Mouse (Mus musculus): ENCODE results near the gene Tnk2.
A peak's percentile ranks its signal among the peaks of the same experiment; 100 is the strongest.

Gene Tnk2

DNA sequence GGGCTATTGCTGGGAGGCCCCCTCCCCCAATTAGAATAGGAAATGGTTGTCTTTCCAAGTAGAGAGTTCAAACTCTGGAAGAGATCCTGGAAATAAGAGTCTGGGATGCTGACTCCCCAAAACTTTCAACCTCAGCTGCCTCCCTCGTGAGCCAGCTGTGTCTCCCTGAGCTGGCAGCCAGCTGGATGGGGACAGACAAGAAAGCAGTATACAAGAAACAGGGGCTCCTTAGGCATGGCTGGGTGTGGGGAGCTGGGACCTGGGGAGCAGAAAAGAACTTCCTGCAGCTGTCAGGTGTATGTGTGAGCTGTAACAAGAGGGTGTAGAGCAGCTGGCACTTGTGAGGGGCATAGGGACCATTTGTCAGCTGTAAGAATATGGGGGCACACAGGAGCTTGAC lies 16.4 kb downstream of the Tnk2 start:
- DNase-seq (ENCODE audit: low spot score) = no peak

- peak; percentile 69 for DNase-seq (ENCODE audit: low spot score)
Observed at GRCm38 (mm10) chr16:32660557-32661321, 17.1 kb downstream of the Tnk2 start.

- no peak for DNase-seq (ENCODE audit: low spot score)
Observed at GRCm38 (mm10) chr16:32661493-32661921, 17.8 kb downstream of the Tnk2 start.

DNA sequence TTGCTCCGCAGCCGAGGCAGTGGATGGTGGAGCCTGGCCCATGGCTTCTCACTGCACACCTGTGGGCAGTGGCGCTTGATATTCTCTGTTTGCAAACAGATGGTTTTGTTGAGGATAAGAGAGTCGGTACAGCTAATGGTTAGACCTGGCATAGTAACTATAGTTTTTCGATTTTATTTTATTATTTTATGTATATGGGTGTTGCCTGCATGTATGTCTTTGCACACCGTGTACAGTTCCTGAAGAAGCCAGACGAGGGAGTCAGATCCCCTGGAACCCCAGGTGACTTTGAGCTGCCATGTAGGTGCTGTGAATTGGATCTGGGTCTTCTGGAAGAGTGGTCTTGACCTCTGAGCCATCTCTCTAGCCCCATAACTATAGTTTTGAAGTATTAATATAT lies 18.7 kb downstream of the Tnk2 start:
- no peak for DNase-seq (ENCODE audit: low spot score)

- no peak for DNase-seq (ENCODE audit: low spot score)
Observed at GRCm38 (mm10) chr16:32663231-32663858, 19.7 kb downstream of the Tnk2 start.

DNA sequence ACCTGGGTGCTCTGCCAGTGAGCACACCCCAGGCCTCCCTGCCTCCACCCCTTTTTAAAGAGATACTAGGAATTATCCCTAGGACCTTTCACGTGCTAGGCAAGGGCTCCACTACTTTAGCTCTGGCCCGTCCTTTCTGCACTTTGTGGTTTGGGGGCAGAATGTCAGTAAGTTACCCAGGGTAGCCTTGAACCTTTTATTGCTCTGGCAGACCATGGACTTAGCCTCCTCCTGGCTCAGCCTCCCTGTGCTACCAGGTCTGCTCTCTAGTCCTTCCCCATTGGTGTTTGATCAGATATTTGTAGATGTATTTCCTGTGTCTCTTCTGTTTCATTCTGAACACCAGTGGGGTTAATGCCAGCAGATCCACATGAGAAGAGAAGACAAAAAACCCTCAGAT lies 20.5 kb downstream of the Tnk2 start:
- DNase-seq (ENCODE audit: low spot score) = no peak

DNA sequence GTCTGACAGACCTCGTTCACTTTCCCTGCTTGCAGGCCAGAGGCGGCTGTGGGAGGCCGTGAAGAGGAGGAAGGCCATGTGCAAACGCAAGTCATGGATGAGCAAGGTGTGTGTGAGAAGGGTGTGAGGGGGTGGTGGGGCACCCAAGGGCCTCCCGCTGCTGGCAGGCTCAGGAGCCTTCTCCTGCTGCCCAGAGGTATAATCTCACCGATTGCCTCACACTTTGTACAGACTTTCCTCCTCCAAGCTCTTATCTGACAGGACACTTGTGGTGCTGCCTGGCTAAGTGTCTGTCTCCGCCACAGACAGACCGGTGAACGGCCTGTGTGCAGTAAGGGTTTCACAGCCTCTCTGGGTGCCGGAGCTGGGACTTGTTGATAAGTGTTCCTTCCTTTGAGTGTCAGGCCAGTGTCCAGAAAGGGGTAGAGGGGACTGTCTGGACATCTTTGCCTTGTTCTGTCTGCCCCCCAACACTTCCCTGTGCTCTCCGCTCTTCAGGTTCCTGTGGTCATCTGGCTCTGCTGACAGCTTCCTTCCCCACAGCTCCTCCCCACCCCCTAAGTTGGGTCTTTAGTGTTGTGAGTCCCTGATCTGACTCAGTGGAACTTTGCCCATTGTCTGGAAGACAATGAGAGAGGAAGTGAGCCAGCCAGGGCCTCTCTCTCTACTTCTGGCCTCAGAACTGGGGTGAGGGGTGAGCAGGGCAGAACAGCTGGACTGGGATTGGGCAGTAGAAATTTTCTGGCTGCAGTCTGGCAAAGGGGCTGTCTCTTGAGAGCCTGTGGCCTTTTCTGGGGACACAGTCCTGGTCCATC lies 22.4 kb downstream of the Tnk2 start:
- no peak for DNase-seq (ENCODE audit: low spot score)

- no peak for DNase-seq (ENCODE audit: low spot score)
Observed at GRCm38 (mm10) chr16:32666671-32667551, 23.2 kb downstream of the Tnk2 start.

GRCm38 (mm10) chr16:32667552-32667872 lies 23.8 kb downstream of the Tnk2 start:
- DNase-seq (ENCODE audit: low spot score) = no peak

DNA sequence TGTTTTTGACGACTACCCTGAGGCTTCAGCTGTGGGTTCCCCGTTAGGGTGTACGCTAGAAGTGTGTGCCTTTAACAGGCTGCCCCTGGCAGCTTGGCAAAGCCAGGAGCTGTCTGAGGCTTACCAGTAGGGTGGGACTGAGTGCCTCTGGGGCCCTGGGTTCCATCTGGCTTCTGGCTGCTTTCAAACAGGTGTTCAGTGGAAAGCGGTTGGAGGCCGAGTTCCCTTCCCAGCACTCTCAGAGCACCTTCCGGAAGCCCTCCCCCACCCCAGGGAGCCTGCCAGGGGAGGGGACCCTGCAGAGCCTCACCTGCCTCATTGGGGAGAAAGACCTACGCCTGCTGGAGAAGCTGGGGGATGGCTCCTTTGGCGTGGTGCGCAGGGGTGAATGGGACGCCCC lies 24.4 kb downstream of the Tnk2 start:
- no peak for DNase-seq (ENCODE audit: low spot score)

GRCm38 (mm10) chr16:32668472-32668871 lies 24.8 kb downstream of the Tnk2 start:
- no peak for DNase-seq (ENCODE audit: low spot score)

- no peak for DNase-seq (ENCODE audit: low spot score)
Observed at GRCm38 (mm10) chr16:32669243-32669642, 25.6 kb downstream of the Tnk2 start.

DNA sequence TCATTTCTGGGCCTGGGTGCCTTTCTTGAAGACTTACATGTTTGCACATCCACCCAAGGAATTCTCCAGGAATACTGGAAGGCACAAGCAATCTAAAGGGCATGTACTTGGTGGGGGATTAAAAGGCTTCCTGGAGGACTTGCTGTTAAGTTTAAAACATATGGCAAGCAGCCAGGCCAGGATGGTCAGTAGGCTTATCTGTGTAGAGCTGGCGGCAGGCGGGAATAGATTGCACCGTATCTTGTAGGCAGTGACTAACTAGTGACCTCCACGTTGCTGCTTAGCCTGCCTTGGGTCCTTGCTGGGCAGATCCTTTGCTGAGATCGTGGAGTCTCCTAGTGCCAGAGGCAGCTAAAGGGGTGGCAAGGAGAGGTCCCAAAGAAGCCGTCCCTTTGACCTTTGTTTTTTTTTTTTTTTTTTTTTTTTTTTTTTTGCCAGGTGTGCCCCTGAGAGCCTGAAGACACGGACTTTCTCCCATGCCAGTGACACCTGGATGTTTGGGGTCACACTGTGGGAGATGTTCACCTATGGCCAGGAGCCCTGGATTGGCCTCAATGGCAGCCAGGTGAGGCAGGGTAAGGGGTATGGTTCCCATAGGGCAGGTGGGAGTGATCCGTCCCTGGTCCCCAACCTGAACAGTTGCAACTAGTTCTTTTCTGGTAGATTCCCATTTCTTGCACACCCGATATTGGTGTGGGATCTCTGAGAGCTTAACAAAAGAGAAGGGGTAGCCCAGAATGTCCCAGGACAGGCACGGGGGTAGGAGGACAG lies 26.9 kb downstream of the Tnk2 start:
- DNase-seq (ENCODE audit: low spot score) = no peak

DNA sequence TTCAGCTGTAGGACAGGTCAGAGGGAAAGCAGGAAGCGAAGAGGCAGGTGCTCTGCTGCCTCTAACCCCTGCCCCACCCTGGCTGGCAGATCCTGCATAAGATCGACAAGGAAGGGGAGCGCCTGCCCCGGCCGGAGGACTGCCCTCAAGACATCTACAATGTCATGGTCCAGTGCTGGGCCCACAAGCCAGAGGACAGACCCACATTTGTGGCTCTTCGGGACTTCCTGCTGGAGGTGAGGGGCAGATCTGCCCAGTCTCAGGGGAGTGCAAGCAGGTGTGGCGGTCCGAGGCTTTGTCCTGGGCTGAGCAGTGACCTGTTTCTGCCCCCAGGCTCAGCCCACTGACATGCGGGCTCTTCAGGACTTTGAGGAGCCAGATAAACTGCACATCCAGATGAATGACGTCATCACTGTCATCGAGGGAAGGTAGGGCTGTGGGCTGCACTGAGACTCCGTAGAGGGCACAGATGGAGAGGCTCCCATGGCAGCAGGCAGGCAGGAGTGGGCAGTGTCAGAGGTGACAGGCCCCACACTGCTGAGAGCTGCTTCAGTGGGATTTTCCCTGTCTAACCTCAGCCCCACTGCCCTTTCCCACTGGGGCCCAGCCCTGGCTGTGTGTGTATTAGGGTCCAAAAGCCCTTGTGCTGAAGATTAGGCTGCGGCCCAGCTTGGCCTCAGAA lies 27.7 kb downstream of the Tnk2 start:
- no peak for DNase-seq (ENCODE audit: low spot score)

- DNase-seq (ENCODE audit: low spot score) = no peak
Observed at GRCm38 (mm10) chr16:32672250-32672649, 28.6 kb downstream of the Tnk2 start.

GRCm38 (mm10) chr16:32672861-32673560 lies 29.3 kb downstream of the Tnk2 start:
- no peak for DNase-seq (ENCODE audit: low spot score)

DNA sequence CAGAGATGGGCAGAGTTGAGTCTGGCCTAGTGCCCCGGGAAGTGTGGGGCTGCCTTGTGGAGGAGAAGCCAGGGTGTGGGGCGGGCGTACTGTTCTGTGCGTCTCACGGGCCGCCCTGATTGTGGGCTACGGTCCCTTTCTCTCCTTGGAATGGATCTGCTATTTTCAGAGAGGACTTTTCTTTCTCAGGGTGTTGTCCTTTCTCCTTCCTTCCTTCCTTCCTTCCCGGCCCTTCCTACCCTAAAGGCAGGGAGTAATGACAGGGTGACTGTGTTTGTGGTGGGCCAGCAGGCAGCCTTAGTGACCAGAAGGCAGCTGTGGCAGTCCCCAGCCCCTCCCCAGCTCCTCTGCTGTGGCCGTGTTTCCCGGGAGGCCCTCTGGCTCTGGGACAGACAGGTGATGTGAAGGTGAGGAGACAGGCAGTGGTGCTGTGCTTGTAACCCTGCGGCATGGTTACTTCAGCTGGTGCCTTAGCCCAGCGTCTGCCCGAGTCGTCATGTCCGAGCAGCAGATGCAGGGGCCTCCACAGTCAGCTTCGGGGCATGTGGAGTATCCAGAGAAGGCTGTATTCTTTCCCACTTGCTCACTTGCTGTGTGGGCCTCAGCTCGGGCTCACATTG lies 30.6 kb downstream of the Tnk2 start:
- DNase-seq (ENCODE audit: low spot score) = no peak

DNA sequence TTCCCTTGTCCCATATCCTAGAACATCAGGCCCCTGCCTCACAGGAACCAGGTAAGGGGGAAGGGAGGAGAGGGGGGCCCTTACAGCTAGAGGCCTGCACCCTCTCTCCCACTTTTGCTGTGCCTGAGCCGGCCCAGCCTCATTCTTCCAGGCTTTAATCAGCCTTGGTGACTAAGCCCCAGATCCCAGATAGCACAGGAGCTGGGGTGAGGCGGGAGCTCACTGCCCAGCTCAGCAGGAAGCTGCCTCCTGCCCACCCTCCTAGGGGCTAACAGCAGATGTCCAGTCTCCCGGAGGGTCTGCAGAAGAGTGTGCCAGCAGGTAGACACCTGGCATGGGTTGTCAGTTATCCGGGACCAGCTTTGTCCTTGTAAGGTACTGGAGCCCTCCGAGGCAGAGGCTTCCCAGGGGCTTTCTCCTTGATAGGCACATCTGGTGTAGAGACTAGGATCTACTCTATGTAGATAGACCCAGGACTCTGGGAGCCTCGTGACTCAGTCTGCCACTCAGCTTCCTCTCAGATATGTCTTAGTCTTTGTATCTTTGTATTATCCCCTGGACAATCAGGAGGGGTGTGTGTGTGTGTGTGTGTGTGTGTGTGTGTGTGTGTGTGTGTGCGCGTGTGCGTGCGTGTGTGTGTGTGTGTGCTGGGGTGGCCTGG lies 33.5 kb downstream of the Tnk2 start:
- DNase-seq (ENCODE audit: low spot score) = peak; percentile 66

DNA sequence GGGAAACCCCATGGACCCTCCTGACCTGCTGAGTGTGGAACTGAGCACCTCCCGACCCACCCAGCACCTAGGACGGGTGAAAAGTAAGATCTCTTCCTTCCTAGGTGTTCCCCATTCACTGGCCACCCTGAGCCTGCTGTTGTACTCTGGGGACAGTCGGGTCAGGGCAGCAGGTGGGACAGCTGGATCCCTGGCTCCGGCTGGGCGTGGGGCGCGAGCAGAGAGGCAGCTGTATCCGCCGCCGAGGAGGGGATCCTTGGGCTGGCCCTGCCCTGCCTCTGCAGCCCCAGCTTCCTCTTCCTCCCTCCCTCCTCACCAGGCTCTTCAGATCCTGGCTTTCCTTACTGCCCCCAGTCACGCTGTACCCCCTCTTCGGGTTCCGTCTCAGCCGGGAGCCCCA lies 34.2 kb downstream of the Tnk2 start:
- no peak for DNase-seq (ENCODE audit: low spot score)

Measured in MN1 (cell line).